Mouse (Mus musculus) MEL (cell line): ENCODE measurements at regions not wholly inside any gene's neighbourhood (a gene's known extent, or its start where the extent isn't known, plus 50 kb on each side); places are given as distances from the start of the nearest gene placed in this dataset.

Experiments used
- CTCF ChIP-seq, 3 experiments: IDR thresholded peaks in 2 of 3; conservative IDR thresholded peaks in 1 of 3; 2 replicates each; pipeline ENCODE4 v1.5.1; 2011 to 2012; ENCODE audit warnings: low read length in 3 of 3, low read depth in 2 of 3, mild to moderate bottlenecking in 2 of 3, improper control_type of control experiment in 1 of 3, inconsistent platforms in 1 of 3, mixed read lengths in 1 of 3, moderate library complexity in 1 of 3; ENCODE audit not compliant: control insufficient read depth in 1 of 3, insufficient read depth in 1 of 3, poor library complexity in 1 of 3, severe bottlenecking in 1 of 3
- EP300 ChIP-seq, 2 experiments: IDR thresholded peaks; 2 replicates each; pipeline ENCODE4 v1.6.1; 2011; ENCODE audit warnings: improper control_type of control experiment in 2 of 2, low read length in 2 of 2, low read depth in 1 of 2, mild to moderate bottlenecking in 1 of 2
- HCFC1 ChIP-seq: IDR thresholded peaks from 2 replicates; pipeline ENCODE4 v1.6.1; 2012; ENCODE audit warnings: low read depth, mild to moderate bottlenecking, inconsistent platforms, low read length, improper control_type of control experiment, moderate library complexity
- POLR2A ChIP-seq, 2 experiments: IDR thresholded peaks; 2 replicates each; pipeline ENCODE4 v1.6.1; 2011 to 2012; ENCODE audit warnings: low read length in 2 of 2, mild to moderate bottlenecking in 2 of 2, control low read depth in 1 of 2, improper control_type of control experiment in 1 of 2, low read depth in 1 of 2, moderate library complexity in 1 of 2; ENCODE audit not compliant: control insufficient read depth in 1 of 2, insufficient read depth in 1 of 2, poor library complexity in 1 of 2
- POLR2AphosphoS2 ChIP-seq: IDR thresholded peaks from 2 replicates; pipeline ENCODE4 v1.6.1; 2011; ENCODE audit warnings: low read length, improper control_type of control experiment
- ZMIZ1 ChIP-seq: IDR thresholded peaks from 2 replicates; pipeline ENCODE4 v1.6.1; 2012; ENCODE audit warnings: low read depth, mild to moderate bottlenecking, inconsistent platforms, low read length, improper control_type of control experiment, moderate library complexity

DNA sequence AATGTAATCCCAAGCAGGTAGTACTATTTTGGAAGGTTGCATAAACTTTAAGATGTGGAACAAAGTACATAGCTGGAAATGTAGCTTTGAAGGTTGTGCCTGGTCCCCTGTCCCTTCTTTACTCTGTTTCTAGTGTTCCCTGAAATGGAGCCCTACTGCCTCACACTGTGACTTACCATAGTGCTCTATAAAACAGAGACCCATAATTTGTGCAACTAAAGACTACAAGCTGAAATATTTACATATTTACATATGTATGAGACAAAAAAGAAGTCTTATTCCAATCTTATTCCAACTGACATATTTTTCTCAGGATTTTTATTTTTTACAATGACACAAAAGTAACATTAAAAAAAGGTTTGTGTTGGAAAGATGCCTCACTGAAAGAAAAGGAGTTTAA, 1285.6 kb downstream of the Pla2g4a start:
- TF ChIP-seq POLR2A (IDR thresholded peaks at IDR 0.05; ENCODE audit: control insufficient read depth in 1 of 2, insufficient read depth in 1 of 2, low read depth in 1 of 2, low read length in 2 of 2, poor library complexity in 1 of 2), result no peak
- TF ChIP-seq EP300 (IDR thresholded peaks at IDR 0.05; ENCODE audit: low read depth in 1 of 2, low read length in 2 of 2), result no peak
- no peak for TF ChIP-seq HCFC1
- no peak for TF ChIP-seq ZMIZ1
- no peak for TF ChIP-seq POLR2AphosphoS2
- TF ChIP-seq CTCF (IDR thresholded peaks at IDR 0.05 in 2 of 3, conservative IDR thresholded peaks at IDR 0.05 in 1 of 3; ENCODE audit: control insufficient read depth in 1 of 3, insufficient read depth in 1 of 3, low read depth in 2 of 3, low read length in 3 of 3, poor library complexity in 1 of 3, severe bottlenecking in 1 of 3), result no peak
